Mouse (Mus musculus): ENCODE results near the gene Rhbdl1.
"Not testable (repeated sequence)": the region's sequence is repeated elsewhere in the genome, so short reads cannot be mapped to it uniquely, and the experiment has no call there.

Gene Rhbdl1

GRCm38 (mm10) chr17:25824362-25825142, 12.5 kb downstream of the Rhbdl1 start:
- no peak for DNase-seq

- peak; percentile 59 for DNase-seq
Measured at GRCm38 (mm10) chr17:25823452-25823851, 13.6 kb downstream of the Rhbdl1 start, which contains the start of gene Wdr24. Wdr24 (plus strand) TSS chr17:25823627.

GRCm38 (mm10) chr17:25818851-25819780, 18.0 kb downstream of the Rhbdl1 start:
- no peak for DNase-seq

GRCm38 (mm10) chr17:25817662-25818061, 19.4 kb downstream of the Rhbdl1 start:
- DNase-seq, result no peak

GRCm38 (mm10) chr17:25813471-25813870, 23.6 kb downstream of the Rhbdl1 start:
- peak; percentile 79 for DNase-seq

GRCm38 (mm10) chr17:25810890-25811289, 26.2 kb downstream of the Rhbdl1 start:
- DNase-seq, result no peak

GRCm38 (mm10) chr17:25809606-25810340, 27.3 kb downstream of the Rhbdl1 start:
- DNase-seq, result peak; percentile 53

GRCm38 (mm10) chr17:25808789-25809605, 28.1 kb downstream of the Rhbdl1 start, which contains the start of gene Fbxl16:
Fbxl16 (plus strand) TSS chr17:25809085.
- DNase-seq, result peak; percentile 87

- DNase-seq, result no peak
Measured at GRCm38 (mm10) chr17:25808028-25808427, 29.1 kb downstream of the Rhbdl1 start.

GRCm38 (mm10) chr17:25807452-25807851, 29.6 kb downstream of the Rhbdl1 start:
- not testable (repeated sequence) for DNase-seq

GRCm38 (mm10) chr17:25806507-25806906, 30.6 kb downstream of the Rhbdl1 start:
- DNase-seq, result no peak

GRCm38 (mm10) chr17:25802825-25803517, 34.1 kb downstream of the Rhbdl1 start:
- DNase-seq, result peak; percentile 83

GRCm38 (mm10) chr17:25801029-25801428, 36.1 kb downstream of the Rhbdl1 start:
- no peak for DNase-seq

- peak; percentile 75 for DNase-seq
Measured at GRCm38 (mm10) chr17:25796951-25797369, 40.1 kb downstream of the Rhbdl1 start, which contains the start of gene Metrn. Metrn (minus strand) TSS chr17:25797136.

GRCm38 (mm10) chr17:25796211-25796771, 40.8 kb downstream of the Rhbdl1 start:
- DNase-seq, result no peak

GRCm38 (mm10) chr17:25795609-25796092, 41.4 kb downstream of the Rhbdl1 start, which contains the start of gene AC134908.4:
AC134908.4 (minus strand) TSS chr17:25795659.
- peak; percentile 42 for DNase-seq

- no peak for DNase-seq
Measured at GRCm38 (mm10) chr17:25794998-25795397, 42.1 kb downstream of the Rhbdl1 start.

GRCm38 (mm10) chr17:25794197-25794596, 42.9 kb downstream of the Rhbdl1 start:
- no peak for DNase-seq

- DNase-seq, result peak; percentile 75
Measured at GRCm38 (mm10) chr17:25792615-25793014, 44.5 kb downstream of the Rhbdl1 start, which contains the start of gene Fam173a. Fam173a (minus strand) TSS chr17:25792901.

GRCm38 (mm10) chr17:25791843-25792527, 45.1 kb downstream of the Rhbdl1 start:
- peak; percentile 83 for DNase-seq
